Mouse (Mus musculus): Measurements from ENCODE around the gene Prkcd. TPM values are rescaled to one million over a fixed set of nuclear protein-coding genes. Genes with fewer than 3 reads are reported as not detected.

The Prkcd gene
- polyA plus RNA-seq, 1 experiment from 2014 or later, result 50.9 TPM

GRCm38 (mm10) chr14:30618746-30619275 is 7.2 kb downstream of the Prkcd start:
- no peak overlapping the region for H3K4me3 ChIP-seq
- no peak for ATAC-seq (ENCODE audit: insufficient number of reproducible peaks, insufficient read depth, low FRiP score, low TSS enrichment, low read depth)
- H3K27me3 ChIP-seq, result no peaks in the 10 kb centered on the region
- H3K9ac ChIP-seq, result no peak overlapping the region
- 84% methylated on average over 2 of the region's 2 CpGs for WGBS
- H3K27ac ChIP-seq, result no peak overlapping the region
- H3K36me3 ChIP-seq, result peaks cover 4% of the 10 kb centered on the region; the same call in 1 of the 2 replicates
- H3K4me1 ChIP-seq, result peaks cover 18% of the 10 kb centered on the region
- no peaks in the 10 kb centered on the region for H3K9me3 ChIP-seq
- no peak overlapping the region for H3K4me2 ChIP-seq

DNA sequence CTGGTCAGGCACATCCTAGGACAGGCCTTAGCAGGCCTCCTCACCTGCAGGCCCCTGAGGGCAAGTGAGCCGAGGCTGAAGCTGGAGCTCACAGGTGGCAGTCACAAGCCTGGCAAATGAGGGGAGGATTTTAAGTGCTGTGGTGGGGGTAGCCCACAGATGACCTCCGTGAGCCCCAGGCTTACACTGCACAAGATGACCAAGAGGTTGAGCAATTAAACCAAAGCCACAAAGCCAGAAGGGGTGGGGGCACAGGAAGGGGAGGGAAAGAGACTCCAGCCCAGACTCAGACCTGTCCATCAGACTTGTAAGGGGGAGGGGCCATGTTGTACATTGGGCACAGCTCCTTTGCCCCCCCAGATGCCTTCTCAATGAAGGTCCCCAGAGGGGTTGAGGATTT is 9.3 kb downstream of the Prkcd start:
- Histone ChIP-seq H3K9me3 (no peaks in the 10 kb centered on the region), H3K27me3 (no peaks in the 10 kb centered on the region), H3K36me3 (peaks cover 4% of the 10 kb centered on the region; the same call in 1 of the 2 replicates), H3K4me2 (no peak overlapping the region), H3K27ac (no peak overlapping the region), H3K9ac (no peak overlapping the region), H3K4me3 (no peak overlapping the region), H3K4me1 (peaks cover 21% of the 10 kb centered on the region; the same call in 1 of the 2 replicates)
- WGBS, result 39% methylated on average over 2 of the region's 2 CpGs
- ATAC-seq (ENCODE audit: insufficient number of reproducible peaks, insufficient read depth, low FRiP score, low TSS enrichment, low read depth), result no peak

DNA sequence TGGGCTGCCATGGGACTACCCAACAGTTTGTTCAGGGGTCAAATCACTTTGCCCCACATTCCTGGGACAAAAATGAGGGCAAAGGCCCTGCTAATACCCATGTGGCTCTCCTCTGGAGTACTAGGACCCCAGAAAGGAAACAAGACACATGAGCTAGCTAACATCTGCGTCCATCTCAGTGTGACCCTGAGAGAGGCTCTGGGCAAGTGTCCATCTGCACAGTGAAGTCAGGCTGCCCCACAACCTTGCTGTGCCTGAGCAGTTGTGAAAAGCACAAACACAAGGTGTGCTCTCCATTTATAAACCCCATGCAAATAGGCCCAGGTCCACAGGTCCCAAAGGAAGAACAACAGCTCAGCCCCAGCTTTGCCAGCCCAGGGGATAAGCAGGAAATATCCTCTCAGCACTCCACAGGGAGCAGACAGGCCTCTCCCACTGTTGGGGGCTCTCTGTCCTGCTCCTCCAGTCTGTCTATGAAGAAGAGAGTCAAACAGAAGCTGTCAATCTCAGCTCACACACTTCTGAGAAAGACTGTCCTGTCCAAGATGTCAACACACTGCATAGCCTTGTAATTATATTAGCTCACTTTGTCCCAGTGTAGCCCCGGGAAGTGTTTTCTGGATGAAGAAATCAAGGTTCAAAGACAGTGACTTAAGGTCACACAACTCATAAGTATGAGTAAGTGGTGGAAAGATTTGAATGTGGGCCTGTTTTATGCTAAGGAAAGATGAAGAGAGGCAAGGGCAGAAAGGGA is 12.9 kb downstream of the Prkcd start:
- ATAC-seq (ENCODE audit: insufficient number of reproducible peaks, insufficient read depth, low FRiP score, low TSS enrichment, low read depth), result no peak
- 77% methylated on average over 2 of the region's 2 CpGs for WGBS

DNA sequence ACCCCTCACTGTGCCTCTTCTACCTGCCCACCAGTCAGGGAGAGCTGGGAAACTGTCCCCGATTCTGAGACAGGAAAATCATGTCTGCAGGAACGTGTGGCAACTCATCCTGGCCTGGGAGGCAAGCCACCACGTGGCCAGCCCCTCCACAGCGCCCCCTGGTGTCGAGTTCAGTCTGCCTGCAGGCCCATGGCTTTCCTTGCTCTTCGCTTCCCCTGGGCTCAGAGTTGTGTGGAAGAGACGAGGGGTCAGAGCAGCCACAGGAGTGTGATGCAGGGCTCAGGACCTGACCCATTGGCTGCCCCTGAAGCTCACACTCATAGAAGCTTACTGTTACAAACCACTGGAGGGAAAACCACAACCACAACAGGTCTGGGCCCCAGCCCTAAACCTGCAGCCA is 13.5 kb downstream of the Prkcd start:
- WGBS, result 17% methylated on average over 7 of the region's 7 CpGs
- ATAC-seq (ENCODE audit: insufficient number of reproducible peaks, insufficient read depth, low FRiP score, low TSS enrichment, low read depth), result no peak
- H3K36me3 ChIP-seq, result peaks cover 18% of the 10 kb centered on the region

More for the DNA sequence above, 12.9 kb downstream of the Prkcd start:
- H3K4me3 ChIP-seq, result no peak overlapping the region
- H3K36me3 ChIP-seq, result peaks cover 17% of the 10 kb centered on the region
- no peak overlapping the region for H3K9ac ChIP-seq
- H3K4me1 ChIP-seq, result peaks cover 21% of the 10 kb centered on the region; the same call in 1 of the 2 replicates
- H3K27me3 ChIP-seq, result no peaks in the 10 kb centered on the region
- H3K9me3 ChIP-seq, result no peaks in the 10 kb centered on the region
- no peak overlapping the region; the same call in 1 of the 2 replicates for H3K27ac ChIP-seq
- H3K4me2 ChIP-seq, result no peak overlapping the region

DNA sequence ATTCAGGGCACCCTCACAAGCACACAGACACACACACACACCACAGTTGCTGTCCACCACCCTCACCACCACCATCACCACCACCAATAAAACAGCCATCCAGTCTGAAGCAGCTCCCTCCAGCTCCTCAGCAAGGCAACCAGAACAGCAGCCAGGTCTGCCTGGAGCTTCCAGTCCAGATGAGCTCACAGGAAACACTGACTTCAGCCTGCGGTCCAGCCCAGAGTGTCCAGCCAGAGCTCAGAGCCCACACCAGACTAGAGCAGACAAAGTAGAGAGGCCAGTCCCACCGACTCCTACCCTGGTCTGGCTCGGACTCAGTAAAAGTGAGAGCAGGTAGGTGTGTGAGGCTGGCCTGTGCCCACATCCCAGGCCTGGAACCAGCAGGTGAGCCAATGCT is 15.1 kb downstream of the Prkcd start:
- no peak for ATAC-seq (ENCODE audit: insufficient number of reproducible peaks, insufficient read depth, low FRiP score, low TSS enrichment, low read depth)
- peaks cover 14% of the 10 kb centered on the region; the same call in 1 of the 2 replicates for H3K4me1 ChIP-seq
- no peaks in the 10 kb centered on the region for H3K9me3 ChIP-seq
- no peak overlapping the region for H3K27ac ChIP-seq
- H3K4me2 ChIP-seq, result no peak overlapping the region
- peaks cover 31% of the 10 kb centered on the region for H3K36me3 ChIP-seq
- H3K9ac ChIP-seq, result no peak overlapping the region
- H3K27me3 ChIP-seq, result no peaks in the 10 kb centered on the region
- H3K4me3 ChIP-seq, result no peak overlapping the region
- WGBS, result 84% methylated on average over 3 of the region's 3 CpGs

More for the DNA sequence above, 13.5 kb downstream of the Prkcd start:
- no peak overlapping the region for H3K4me2 ChIP-seq
- no peak overlapping the region; the same call in 1 of the 2 replicates for H3K27ac ChIP-seq
- H3K4me3 ChIP-seq, result no peak overlapping the region
- no peaks in the 10 kb centered on the region for H3K9me3 ChIP-seq
- peaks cover 21% of the 10 kb centered on the region; the same call in 1 of the 2 replicates for H3K4me1 ChIP-seq
- H3K9ac ChIP-seq, result no peak overlapping the region
- H3K27me3 ChIP-seq, result no peaks in the 10 kb centered on the region

- ATAC-seq (ENCODE audit: insufficient number of reproducible peaks, insufficient read depth, low FRiP score, low TSS enrichment, low read depth), result no peak
- Histone ChIP-seq H3K4me3 (no peak overlapping the region), H3K4me1 (peaks cover 14% of the 10 kb centered on the region; the same call in 1 of the 2 replicates), H3K27me3 (no peaks in the 10 kb centered on the region), H3K27ac (no peak overlapping the region), H3K4me2 (no peak overlapping the region), H3K9ac (no peak overlapping the region), H3K36me3 (peaks cover 36% of the 10 kb centered on the region), H3K9me3 (no peaks in the 10 kb centered on the region)
- WGBS, result 68% methylated on average over 2 of the region's 2 CpGs
These were observed 15.7 kb downstream of the Prkcd start for GRCm38 (mm10) chr14:30610304-30610703.

GRCm38 (mm10) chr14:30609499-30609898 is 16.5 kb downstream of the Prkcd start:
- H3K27me3 ChIP-seq, result no peaks in the 10 kb centered on the region
- ATAC-seq (ENCODE audit: insufficient number of reproducible peaks, insufficient read depth, low FRiP score, low TSS enrichment, low read depth), result no peak
- H3K27ac ChIP-seq, result no peak overlapping the region
- no peak overlapping the region for H3K4me3 ChIP-seq
- H3K4me1 ChIP-seq, result 0 out of 2 replicates have a peak, but pooled peaks cover 7% of the 10 kb centered on the region
- H3K36me3 ChIP-seq, result peaks cover 37% of the 10 kb centered on the region
- H3K9ac ChIP-seq, result no peak overlapping the region
- no peak overlapping the region for H3K4me2 ChIP-seq
- H3K9me3 ChIP-seq, result no peaks in the 10 kb centered on the region
- 86% methylated on average over 3 of the region's 3 CpGs for WGBS

DNA sequence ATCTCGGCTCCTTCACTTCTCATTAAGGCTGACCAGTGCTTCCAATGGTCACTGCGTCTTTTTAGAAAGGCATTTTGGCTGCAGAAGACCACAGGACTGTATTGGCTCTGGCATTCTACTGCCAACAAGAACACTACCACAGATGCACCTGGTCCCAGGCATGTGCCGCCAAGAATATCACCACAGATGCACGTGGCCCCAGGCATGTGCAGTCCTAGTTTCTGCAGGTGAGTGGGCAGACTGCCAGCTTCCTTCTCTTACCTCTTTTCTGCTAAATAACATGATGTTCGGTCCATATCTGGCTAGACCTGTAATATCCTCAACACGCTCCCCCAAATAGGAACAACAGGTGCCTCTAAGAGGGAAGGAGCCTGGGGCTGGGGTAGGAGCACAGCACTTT is 17.8 kb downstream of the Prkcd start:
- Histone ChIP-seq H3K27me3 (no peaks in the 10 kb centered on the region), H3K4me3 (no peak overlapping the region), H3K4me1 (0 out of 2 replicates have a peak, but pooled peaks cover 7% of the 10 kb centered on the region), H3K27ac (no peak overlapping the region), H3K36me3 (peaks cover 48% of the 10 kb centered on the region), H3K9me3 (no peaks in the 10 kb centered on the region), H3K9ac (0 out of 2 replicates have a peak overlapping the region, but pooled peaks have one; percentile 32), H3K4me2 (no peak overlapping the region)
- no peak for ATAC-seq (ENCODE audit: insufficient number of reproducible peaks, insufficient read depth, low FRiP score, low TSS enrichment, low read depth)
- 84% methylated on average over 6 of the region's 6 CpGs for WGBS

- H3K36me3 ChIP-seq, result peaks cover 51% of the 10 kb centered on the region
- no peaks in the 10 kb centered on the region for H3K27me3 ChIP-seq
- H3K9me3 ChIP-seq, result no peaks in the 10 kb centered on the region
- ATAC-seq (ENCODE audit: insufficient number of reproducible peaks, insufficient read depth, low FRiP score, low TSS enrichment, low read depth), result no peak
- WGBS, result 76% methylated on average over 4 of the region's 4 CpGs
- no peak overlapping the region for H3K4me2 ChIP-seq
- H3K4me3 ChIP-seq, result no peak overlapping the region
- H3K27ac ChIP-seq, result no peak overlapping the region
- no peak overlapping the region for H3K9ac ChIP-seq
- H3K4me1 ChIP-seq, result 0 out of 2 replicates have a peak, but pooled peaks cover 4% of the 10 kb centered on the region
These were observed 18.3 kb downstream of the Prkcd start for GRCm38 (mm10) chr14:30607696-30608095.

DNA sequence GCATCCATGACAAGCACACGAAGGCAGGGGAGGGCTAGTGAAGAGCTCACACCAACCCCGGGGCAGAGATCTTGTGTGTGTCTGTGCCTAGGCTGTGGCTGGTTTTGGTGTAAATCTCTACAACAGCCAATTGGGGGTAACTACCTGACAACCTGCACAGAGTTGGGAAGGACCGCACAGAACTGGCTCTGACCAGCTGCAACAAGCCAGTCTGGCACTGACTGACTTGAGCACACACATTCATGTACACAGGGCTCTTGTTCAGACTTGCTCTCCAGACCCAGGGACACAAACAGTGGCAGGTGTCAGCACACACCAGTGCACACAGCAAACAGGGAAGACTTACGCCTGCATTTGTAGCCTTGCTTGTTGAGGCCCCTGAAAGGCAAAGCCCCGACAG is 19.2 kb downstream of the Prkcd start:
- peaks cover 60% of the 10 kb centered on the region for H3K36me3 ChIP-seq
- H3K9me3 ChIP-seq, result no peaks in the 10 kb centered on the region
- no peak for ATAC-seq (ENCODE audit: insufficient number of reproducible peaks, insufficient read depth, low FRiP score, low TSS enrichment, low read depth)

DNA sequence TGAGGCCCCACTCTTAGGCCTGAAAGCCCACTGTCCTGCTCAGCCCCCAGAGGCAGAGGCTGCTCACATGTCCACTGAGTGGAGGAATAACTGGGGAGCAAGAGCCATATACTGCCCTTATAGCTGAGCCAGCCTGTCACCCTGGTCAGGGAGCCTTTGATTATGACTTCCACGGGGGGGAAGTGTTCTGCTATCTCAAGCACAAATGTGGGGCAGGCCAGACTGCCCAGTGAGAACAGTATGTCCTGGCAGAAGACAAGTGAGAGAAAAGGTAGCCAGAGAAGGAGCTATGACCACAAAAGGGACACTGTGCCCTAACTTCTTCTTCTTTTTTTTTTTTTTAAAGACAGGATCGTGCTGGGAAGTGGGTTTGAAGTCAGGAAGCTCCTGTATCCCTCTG is 28.9 kb downstream of the Prkcd start:
- WGBS, result 70% methylated on average over 2 of the region's 2 CpGs
- H3K9ac ChIP-seq, result no peak overlapping the region
- H3K27ac ChIP-seq, result no peak overlapping the region
- ATAC-seq (ENCODE audit: insufficient number of reproducible peaks, insufficient read depth, low FRiP score, low TSS enrichment, low read depth), result no peak
- peaks cover 66% of the 10 kb centered on the region for H3K36me3 ChIP-seq
- peaks cover 18% of the 10 kb centered on the region for H3K4me1 ChIP-seq
- H3K4me3 ChIP-seq, result no peak overlapping the region
- H3K9me3 ChIP-seq, result no peaks in the 10 kb centered on the region
- H3K27me3 ChIP-seq, result no peaks in the 10 kb centered on the region
- no peak overlapping the region for H3K4me2 ChIP-seq

More for the DNA sequence above, 19.2 kb downstream of the Prkcd start:
- H3K9ac ChIP-seq, result no peak overlapping the region
- H3K4me2 ChIP-seq, result no peak overlapping the region
- H3K4me1 ChIP-seq, result no peaks in the 10 kb centered on the region
- H3K4me3 ChIP-seq, result no peak overlapping the region
- H3K27me3 ChIP-seq, result no peaks in the 10 kb centered on the region
- no peak overlapping the region for H3K27ac ChIP-seq
- 89% methylated on average over 5 of the region's 5 CpGs for WGBS

DNA sequence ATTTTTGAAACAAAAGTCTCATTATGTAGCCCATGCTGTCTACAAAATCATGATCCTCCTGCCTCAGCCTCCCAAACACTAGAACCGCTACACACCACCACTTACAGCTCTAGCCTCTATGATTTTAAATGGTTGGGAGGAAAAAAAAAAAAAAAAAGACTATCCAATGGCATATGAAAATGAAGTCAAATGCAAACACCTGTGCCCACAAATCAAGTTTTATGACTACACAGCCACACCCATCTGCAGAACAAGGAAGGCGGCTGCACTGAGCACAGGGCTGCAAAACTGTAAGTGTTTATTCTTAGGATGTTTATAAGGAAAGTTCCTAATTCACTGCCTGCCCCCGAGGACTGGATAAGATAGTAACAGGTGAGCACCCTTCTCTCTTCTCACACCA is 29.6 kb downstream of the Prkcd start:
- no peak overlapping the region for H3K4me3 ChIP-seq
- H3K9ac ChIP-seq, result no peak overlapping the region
- no peaks in the 10 kb centered on the region for H3K9me3 ChIP-seq
- H3K4me2 ChIP-seq, result no peak overlapping the region
- WGBS, result 88% methylated on average over 3 of the region's 3 CpGs
- no peaks in the 10 kb centered on the region for H3K27me3 ChIP-seq
- no peak overlapping the region for H3K27ac ChIP-seq
- ATAC-seq (ENCODE audit: insufficient number of reproducible peaks, insufficient read depth, low FRiP score, low TSS enrichment, low read depth), result no peak
- H3K4me1 ChIP-seq, result peaks cover 20% of the 10 kb centered on the region
- H3K36me3 ChIP-seq, result peaks cover 58% of the 10 kb centered on the region
